Mouse (Mus musculus) cerebellum, adult 11 months (tissue): ENCODE data around the gene Sult4a1.
"Not testable (repeated sequence)": the region's sequence is repeated elsewhere in the genome, so short reads cannot be mapped to it uniquely, and the experiment has no call there.

Experiments used
- DNase-seq: peaks from one replicate; pipeline ENCODE4 v3.0.0; 2022

Gene Sult4a1

DNA sequence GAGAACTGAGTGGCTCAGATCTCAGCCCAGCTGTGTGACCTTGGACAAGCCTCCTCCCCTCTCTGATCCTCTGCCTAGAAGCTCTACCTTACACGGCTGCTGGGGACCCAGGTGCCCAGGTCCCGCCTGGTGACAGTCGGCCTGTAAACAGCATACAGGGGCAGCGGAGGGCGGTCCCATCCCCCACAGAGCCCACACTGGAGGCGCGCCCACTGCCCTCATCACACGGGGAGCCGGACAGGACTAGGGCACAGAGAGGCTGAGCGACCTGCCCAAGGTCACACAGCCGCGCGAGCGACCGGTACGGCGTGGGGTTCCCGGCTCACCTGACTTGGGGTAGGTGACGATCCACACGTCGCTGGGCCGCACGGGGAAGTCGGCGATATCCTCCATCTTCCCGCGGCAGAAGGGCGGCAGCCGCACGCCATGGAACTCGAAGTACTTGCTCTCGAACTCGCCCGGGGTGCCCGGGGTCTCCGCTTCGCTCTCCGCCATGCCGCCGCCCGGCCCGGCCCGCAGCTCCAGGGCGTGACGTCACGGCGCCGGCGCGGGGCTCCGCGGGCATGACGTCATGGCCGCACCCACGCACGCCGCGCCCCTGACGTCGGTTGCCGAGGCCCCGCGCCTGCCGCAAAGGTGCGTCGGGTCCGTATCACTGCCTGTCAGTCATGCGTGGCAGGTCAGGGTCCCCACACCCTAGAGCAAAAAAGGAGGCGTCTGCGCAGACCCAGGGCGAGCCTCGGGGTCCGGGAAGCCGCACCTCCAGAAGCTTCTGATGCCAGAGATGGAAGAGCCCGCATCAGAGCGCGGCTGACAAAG is at the start of gene Sult4a1:
Gene Sult4a1 (minus strand): TSS at position 650 of the 819 bp plus-strand sequence.
- DNase-seq: peak; percentile 75

- DNase-seq: no peak
These were observed 35.4 kb upstream of the Sult4a1 start for GRCm38 (mm10) chr15:84140929-84141328.

DNA sequence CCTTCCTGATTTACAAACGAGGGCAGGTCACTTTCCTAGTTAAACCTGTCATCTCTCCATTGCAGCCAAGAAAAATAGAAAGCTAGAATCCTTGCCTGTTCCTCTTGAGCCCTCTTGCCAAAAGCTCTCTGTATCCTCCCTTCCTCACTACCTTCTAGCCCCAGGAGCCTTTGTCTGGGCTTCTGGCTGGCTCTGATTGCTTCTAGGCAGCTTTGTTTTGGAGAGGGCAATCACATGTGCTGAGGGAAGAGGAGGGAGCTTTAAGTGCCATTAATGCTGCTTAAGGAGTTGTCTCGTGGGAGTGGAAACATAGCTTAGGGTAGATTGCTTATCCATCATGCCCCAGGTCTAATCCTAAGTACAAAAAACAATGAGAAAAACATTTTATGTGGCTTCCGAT is 34.6 kb upstream of the Sult4a1 start:
- no peak for DNase-seq

DNA sequence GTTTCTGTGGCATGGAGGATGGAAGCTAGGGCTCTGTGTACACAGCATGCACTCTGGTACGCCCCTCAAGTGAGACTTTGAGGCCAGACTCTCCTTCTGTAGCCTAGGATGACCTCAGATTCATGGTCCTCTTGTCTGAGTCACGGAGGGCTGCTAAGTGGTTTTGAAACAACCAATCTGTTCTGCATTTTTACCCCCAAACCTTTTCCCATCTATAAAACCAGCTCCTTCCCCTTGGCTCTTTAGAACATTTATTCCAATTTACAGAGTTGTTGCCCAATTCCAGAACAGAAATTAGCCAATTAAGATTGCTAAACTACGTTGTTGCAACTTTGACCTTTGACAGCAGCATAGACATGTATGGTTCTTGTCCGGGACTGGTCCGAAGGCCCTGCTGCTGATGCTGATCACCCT is 34.0 kb upstream of the Sult4a1 start:
- DNase-seq: no peak

GRCm38 (mm10) chr15:84136473-84137415 is 31.2 kb upstream of the Sult4a1 start:
- DNase-seq: no peak

DNA sequence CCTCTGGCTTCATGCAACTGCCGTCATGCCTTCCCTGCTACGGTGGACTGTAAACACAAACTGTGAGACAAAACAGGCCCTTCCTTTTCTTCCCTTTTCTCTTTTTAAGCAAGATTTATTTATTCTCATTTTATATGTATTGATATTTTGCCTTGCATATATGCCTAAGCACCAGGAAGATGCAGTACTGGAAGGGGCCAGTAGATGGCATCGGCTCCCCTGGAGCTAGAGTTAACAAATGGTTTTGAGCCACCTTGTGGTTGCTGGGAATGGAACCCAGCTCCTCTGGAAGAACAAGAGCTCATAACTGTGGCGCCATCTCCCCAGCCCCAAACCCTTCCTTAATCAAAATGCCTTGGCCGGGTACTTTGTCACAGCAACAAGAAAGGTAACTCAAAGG is 29.9 kb upstream of the Sult4a1 start:
- DNase-seq: no peak

DNA sequence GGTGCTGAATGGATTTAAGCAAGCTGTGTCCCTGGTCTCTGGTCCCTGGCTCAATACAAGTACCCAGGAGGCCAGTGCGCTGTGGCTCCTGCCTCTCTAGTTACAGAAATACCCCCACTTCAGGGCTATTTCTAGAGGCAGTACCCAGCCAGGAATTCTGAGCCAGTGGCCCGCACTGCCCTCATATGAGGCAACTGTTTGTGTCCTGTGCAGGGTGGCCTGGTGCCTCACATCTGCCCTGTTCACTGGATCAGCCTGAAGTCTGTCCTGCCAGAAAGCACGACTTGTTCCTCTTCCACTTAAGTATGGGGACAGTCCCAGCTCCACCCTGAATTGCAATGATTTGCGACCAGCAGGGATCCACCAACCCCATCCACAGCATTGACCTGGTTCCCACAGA is 27.9 kb upstream of the Sult4a1 start:
- DNase-seq: no peak

- DNase-seq: peak; percentile 29
These were observed 26.4 kb upstream of the Sult4a1 start for GRCm38 (mm10) chr15:84131971-84132370.

- DNase-seq: peak; percentile 70
These were observed 25.7 kb upstream of the Sult4a1 start for GRCm38 (mm10) chr15:84131096-84131786.

GRCm38 (mm10) chr15:84126871-84127270 is 21.3 kb upstream of the Sult4a1 start:
- no peak for DNase-seq

DNA sequence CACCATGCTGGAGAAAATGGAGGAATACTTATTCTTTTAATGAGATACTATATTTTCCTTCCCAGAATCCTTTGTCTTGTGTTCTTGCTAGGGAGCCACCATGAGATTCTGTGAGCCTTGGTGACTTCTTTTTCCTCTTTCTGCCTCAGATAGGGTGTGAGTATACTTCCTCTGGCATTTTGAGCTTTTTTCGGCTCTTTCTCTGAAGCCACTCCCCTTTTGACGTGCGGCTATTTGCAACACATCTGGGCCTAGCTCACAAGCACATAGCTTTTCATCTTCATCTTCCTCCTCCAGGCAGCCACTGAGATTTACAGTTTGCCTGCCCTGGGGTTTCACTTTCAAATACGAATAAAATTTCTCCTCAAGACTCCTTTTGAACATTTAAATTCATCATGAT is 20.9 kb upstream of the Sult4a1 start:
- no peak for DNase-seq

- no peak for DNase-seq
These were observed 18.5 kb upstream of the Sult4a1 start for GRCm38 (mm10) chr15:84124086-84124485.

DNA sequence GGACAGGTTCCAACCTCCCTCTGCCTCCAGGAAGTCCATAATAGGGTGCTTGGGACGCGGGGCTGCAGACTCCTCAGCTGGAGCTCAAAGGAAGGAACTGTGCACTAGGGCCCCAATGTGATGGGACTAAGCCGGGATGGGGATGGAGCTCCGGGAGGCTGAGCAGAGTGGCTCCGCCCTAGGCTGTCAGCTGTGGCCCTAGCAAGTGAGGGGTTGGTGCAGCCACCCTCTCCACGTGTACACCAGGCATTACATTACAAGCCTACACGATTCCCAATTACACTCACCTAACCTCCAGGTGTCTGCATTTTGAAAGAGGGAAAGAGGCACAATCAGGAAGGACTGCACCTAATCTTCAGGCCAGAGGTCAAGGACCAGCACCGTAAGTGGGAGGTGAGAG is 17.5 kb upstream of the Sult4a1 start, which contains the start of gene Pnpla5:
Gene Pnpla5 (minus strand): TSS at position 101 of the 400 bp plus-strand sequence.
- DNase-seq: no peak

- DNase-seq: no peak
These were observed 15.5 kb upstream of the Sult4a1 start for GRCm38 (mm10) chr15:84121036-84121435.

DNA sequence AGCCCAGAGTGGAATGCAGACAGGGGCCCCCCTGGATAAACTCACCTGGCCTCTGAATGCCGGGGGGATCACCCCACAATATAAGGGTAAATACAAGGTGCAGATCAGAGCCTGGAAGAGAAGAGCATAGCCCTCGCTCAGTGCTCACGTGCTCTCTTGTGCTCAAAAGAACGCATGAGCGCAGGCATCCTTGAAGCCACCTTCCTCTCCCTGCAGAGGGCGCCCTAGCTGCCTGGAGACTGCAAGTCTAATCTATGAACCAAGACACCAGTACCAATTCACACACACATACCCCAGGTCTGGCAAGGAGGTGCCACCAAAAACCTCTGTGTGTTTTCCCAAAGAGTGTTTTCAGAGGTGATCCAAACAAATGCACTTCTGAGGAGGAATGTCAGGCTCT is 15.1 kb upstream of the Sult4a1 start:
- DNase-seq: no peak

GRCm38 (mm10) chr15:84116466-84116865 is 10.9 kb upstream of the Sult4a1 start:
- no peak for DNase-seq

- DNase-seq: no peak
These were observed 10.2 kb upstream of the Sult4a1 start for GRCm38 (mm10) chr15:84115727-84116126.

DNA sequence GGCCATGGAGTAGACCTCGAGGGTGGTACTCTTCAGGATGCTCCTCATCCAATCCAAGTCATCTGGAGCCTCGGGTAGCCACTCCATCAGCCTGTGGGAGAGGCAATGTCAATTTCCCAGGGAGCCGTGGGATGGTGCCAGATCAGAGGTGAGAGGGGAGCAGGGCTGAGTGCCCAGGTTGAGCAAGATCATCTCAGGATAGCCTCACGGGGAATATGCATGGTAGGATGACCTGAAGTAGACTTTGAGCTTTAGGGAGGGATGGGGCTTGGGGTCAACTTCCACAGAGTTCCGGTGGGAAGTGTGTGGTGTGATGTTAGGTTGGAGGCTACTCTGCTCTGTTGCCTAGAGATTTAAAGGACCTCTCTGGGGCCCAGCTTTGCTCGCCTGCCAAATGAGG is 8.3 kb upstream of the Sult4a1 start:
- DNase-seq: no peak

GRCm38 (mm10) chr15:84108899-84109298 is 3.3 kb upstream of the Sult4a1 start:
- no peak for DNase-seq

DNA sequence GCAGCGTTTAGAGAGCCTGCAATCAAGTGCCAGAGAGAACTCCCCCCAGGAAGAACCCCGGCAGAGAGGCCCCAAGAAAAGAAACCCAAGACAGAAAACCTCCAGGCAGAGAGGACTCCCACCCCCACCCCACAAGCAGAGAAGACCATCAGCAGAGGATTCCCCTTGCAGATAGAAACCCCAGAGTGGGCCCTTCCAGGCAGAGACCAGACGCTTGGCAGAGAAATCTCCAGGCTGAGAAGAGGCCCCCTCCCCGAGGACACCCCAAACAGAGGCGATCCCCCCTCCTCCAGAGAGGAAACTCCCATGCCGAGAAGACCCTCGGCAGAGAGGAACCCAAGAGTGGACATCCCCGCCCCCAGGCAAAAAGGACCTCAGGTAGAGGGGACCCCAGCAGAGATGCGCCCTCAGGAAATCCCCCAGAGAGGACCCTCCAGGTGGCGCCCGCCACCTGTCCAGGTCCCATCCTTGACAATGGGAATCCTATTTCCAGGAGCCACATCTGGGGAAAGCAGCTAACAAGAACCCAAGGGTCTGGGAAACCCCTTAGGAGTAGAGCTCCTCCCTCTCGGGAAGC is 458 bp upstream of the Sult4a1 start:
- no peak for DNase-seq

GRCm38 (mm10) chr15:84104626-84105025 is 928 bp downstream of the Sult4a1 start:
- DNase-seq: no peak

DNA sequence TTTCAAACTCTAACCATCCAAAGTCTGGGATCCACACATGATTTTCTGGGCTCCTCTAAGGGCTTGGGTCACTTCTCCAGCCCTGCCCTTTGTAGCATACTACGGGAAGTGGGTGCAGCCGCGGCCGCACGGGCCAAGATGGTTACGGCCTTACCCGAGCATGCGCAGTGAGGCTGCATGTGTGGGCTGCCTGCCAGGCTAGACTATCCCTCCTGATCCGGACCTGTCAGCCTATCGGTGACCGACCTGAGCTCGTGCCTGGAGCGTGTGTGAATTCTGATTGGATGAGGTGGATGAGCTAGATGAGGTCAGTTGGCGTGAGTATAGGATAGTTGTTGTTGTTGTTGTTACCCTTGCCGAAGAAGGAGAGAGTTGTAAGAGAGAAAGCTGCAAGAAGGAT is 8.0 kb downstream of the Sult4a1 start:
- DNase-seq: not testable (repeated sequence)

GRCm38 (mm10) chr15:84096051-84096450 is 9.5 kb downstream of the Sult4a1 start:
- DNase-seq: peak; percentile 76
